Mouse (Mus musculus) bone marrow macrophage, adult 2 months (primary cell): ENCODE data around the gene Cdh4.

Experiments
- CTCF ChIP-seq: IDR thresholded peaks from 2 replicates; pipeline ENCODE4 v1.5.1; 2012; ENCODE audit warnings: low read depth, mild to moderate bottlenecking, low read length, moderate library complexity
- POLR2A ChIP-seq: IDR thresholded peaks from 2 replicates; pipeline ENCODE4 v1.6.1; 2012; ENCODE audit warnings: mild to moderate bottlenecking, low read depth, low read length, borderline replicate concordance

DNA sequence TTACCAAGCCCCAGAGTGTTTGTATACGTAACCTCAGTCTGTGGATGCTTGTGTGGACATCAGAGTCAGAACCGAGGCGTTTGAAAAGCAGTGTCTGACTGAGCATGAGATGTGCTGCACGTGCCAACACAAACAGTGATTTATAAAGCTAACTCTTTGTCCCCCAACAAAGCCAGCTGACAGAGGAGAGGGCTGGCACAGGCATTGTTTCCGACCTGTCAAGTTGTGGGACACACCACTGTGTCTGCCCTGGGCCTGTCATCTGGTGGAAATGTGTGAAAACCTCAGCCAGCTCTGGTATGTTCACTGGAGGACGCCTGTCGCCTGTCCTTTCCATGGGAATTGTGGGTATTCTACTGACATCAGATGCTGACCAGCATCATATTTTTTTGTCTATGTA lies 248.3 kb downstream of the Cdh4 start:
- no peak for TF ChIP-seq CTCF
- no peak for TF ChIP-seq POLR2A
